In genomic region chr2:90847681-90848050, GRCm38 (mm10) we compare ENCODE assay signal across 8 mouse cellular contexts. TPM values are rescaled to one million over a fixed set of nuclear protein-coding genes. Genes with fewer than 3 reads are reported as not detected.
DNase-seq lines count a peak whose midpoint lies in the region; ATAC-seq and TF ChIP-seq lines count a peak whose summit lies in the region.

No protein-coding gene starts in this region.

- peak overlapping the region; percentile 66 for H3K4me2 ChIP-seq in kidney, embryonic 16.5 days (replicated peaks; ENCODE audit: low read depth, low read length)
- H3K4me2 ChIP-seq in hindbrain, postnatal 0 days (ENCODE audit: low read depth, low read length) = peak overlapping the region; percentile 60
- H3K4me2 ChIP-seq in myocyte (ENCODE audit: low read depth) = peak overlapping the region; percentile 88

- peaks cover 22% of the 10 kb centered on the region for H3K36me3 ChIP-seq in kidney, embryonic 16.5 days (ENCODE audit: insufficient read depth, low read length)
- H3K36me3 ChIP-seq in hindbrain, postnatal 0 days (ENCODE audit: insufficient read depth, low read length) = peaks cover 14% of the 10 kb centered on the region; the same call in 1 of the 2 replicates
- H3K36me3 ChIP-seq in myocyte (ENCODE audit: control insufficient read depth, insufficient read depth) = peaks cover 18% of the 10 kb centered on the region

- peak overlapping the region; percentile 80 for H3K27ac ChIP-seq in kidney, embryonic 16.5 days (ENCODE audit: low read length)
- peak overlapping the region; percentile 60 for H3K27ac ChIP-seq in bone marrow macrophage, adult 2 months (ENCODE audit: insufficient read depth, low read depth, low read length)
- H3K27ac ChIP-seq in hindbrain, postnatal 0 days = peak overlapping the region; percentile 97

- no peak for TF ChIP-seq POLR2A in bone marrow macrophage, adult 2 months (IDR thresholded peaks at IDR 0.05; ENCODE audit: borderline replicate concordance, low read depth, low read length)
- TF ChIP-seq POLR2A in myocyte (IDR thresholded peaks at IDR 0.05; ENCODE audit: insufficient read length, low read depth) = no peak

- no peak for ATAC-seq in kidney, embryonic 16.5 days (ENCODE audit: low FRiP score, low TSS enrichment)
- ATAC-seq in hindbrain, postnatal 0 days = no peak

- peaks cover 10% of the 10 kb centered on the region for H3K4me1 ChIP-seq in kidney, embryonic 16.5 days (ENCODE audit: insufficient read depth, low read length)
- H3K4me1 ChIP-seq in bone marrow macrophage, adult 2 months (ENCODE audit: control insufficient read depth, insufficient read depth, low read length) = peaks cover 11% of the 10 kb centered on the region
- H3K4me1 ChIP-seq in hindbrain, postnatal 0 days (ENCODE audit: insufficient read depth, low read length) = 0 out of 2 replicates have a peak, but pooled peaks cover 4% of the 10 kb centered on the region

- peaks cover 42% of the 10 kb centered on the region for H3K79me2 ChIP-seq in myocyte (ENCODE audit: control insufficient read depth, insufficient read depth)

- H3ac ChIP-seq in myocyte (ENCODE audit: control insufficient read depth, insufficient read length) = peak overlapping the region; percentile 51

- H3K4me3 ChIP-seq in kidney, embryonic 16.5 days (ENCODE audit: low read length) = peak overlapping the region; percentile 97
- H3K4me3 ChIP-seq in bone marrow macrophage, adult 2 months (ENCODE audit: insufficient read depth, low read length) = peak overlapping the region; percentile 80
- H3K4me3 ChIP-seq in hindbrain, postnatal 0 days (ENCODE audit: low read length) = peak overlapping the region; percentile 83
- H3K4me3 ChIP-seq in myocyte = peak overlapping the region; percentile 90

- DNase-seq in kidney, adult 8-10 months = no peak
- peak; percentile 47 for DNase-seq in hindbrain, postnatal 0 days (ENCODE audit: low spot score)
- DNase-seq in adrenal gland, postnatal 10 days = no peak
- no peak for DNase-seq in gastrocnemius, adult 18-20 months (ENCODE audit: low spot score)
- DNase-seq in cerebellum, adult 11 months = no peak

- H3K9me3 ChIP-seq in kidney, embryonic 16.5 days (ENCODE audit: low read length) = no peaks in the 10 kb centered on the region
- no peaks in the 10 kb centered on the region for H3K9me3 ChIP-seq in hindbrain, postnatal 0 days (ENCODE audit: low read length)

- no peaks in the 10 kb centered on the region for H3K27me3 ChIP-seq in kidney, embryonic 16.5 days (ENCODE audit: insufficient read depth, low read length)
- no peaks in the 10 kb centered on the region for H3K27me3 ChIP-seq in hindbrain, postnatal 0 days (ENCODE audit: insufficient read depth, low read length)
- no peaks in the 10 kb centered on the region for H3K27me3 ChIP-seq in myocyte (ENCODE audit: control insufficient read depth, insufficient read depth, insufficient read length)

- TF ChIP-seq CTCF in bone marrow macrophage, adult 2 months (IDR thresholded peaks at IDR 0.05; ENCODE audit: low read depth, low read length) = no peak
- TF ChIP-seq CTCF in hindbrain, postnatal 0 days (IDR thresholded peaks at IDR 0.05; ENCODE audit: low read depth) = no peak

- under 1% methylated on average over 13 of the region's 13 CpGs for WGBS in kidney, embryonic 16.5 days
- under 1% methylated on average over 13 of the region's 13 CpGs for WGBS in hindbrain, postnatal 0 days

- peak overlapping the region; percentile 94 for H3K9ac ChIP-seq in kidney, embryonic 16.5 days (replicated peaks; ENCODE audit: low read length)
- H3K9ac ChIP-seq in hindbrain, postnatal 0 days (replicated peaks; ENCODE audit: low read length) = peak overlapping the region; percentile 93

TF ChIP-seq in myocyte, 11 proteins besides CTCF, POLR2A, EP300 and RAD21:
- TF ChIP-seq MAX (IDR thresholded peaks at IDR 0.05; ENCODE audit: low read depth) (no peak), TCF3 (IDR thresholded peaks at IDR 0.05; ENCODE audit: insufficient read length, low read depth) (no peak), MYOG (IDR thresholded peaks at IDR 0.05; ENCODE audit: control insufficient read depth in 1 of 3, insufficient read depth in 1 of 3, insufficient read length in 2 of 3, low read depth in 2 of 3) (no peak), REST (IDR thresholded peaks at IDR 0.05; ENCODE audit: insufficient read depth, insufficient read length) (no peak), E2F4 (IDR thresholded peaks at IDR 0.05; ENCODE audit: insufficient read depth) (no peak)

RNA-seq across cellular contexts. Expression of gene Mtch2, which starts 0.7 kb away (rescaled TPM):
- 240 and 244 TPM in 2 replicates for polyA plus RNA-seq in kidney, embryonic 16.5 days (2015; fragmentation: Nextera tagmentation; extraction: Ambion mirVana)
- polyA plus RNA-seq in bone marrow macrophage, adult 2 months (2012; ENCODE audit: insufficient read depth, insufficient read length, missing spikeins) = 106 and 108 TPM in 2 replicates
- 111 and 126 TPM in 2 replicates for total RNA-seq in hindbrain, postnatal 0 days (2014; rRNA removed)
- polyA plus RNA-seq in hindbrain, postnatal 0 days (2015; fragmentation: Nextera tagmentation; extraction: Ambion mirVana) = 202 and 214 TPM in 2 replicates
- 170 TPM for polyA plus RNA-seq in myocyte (2012; fragmentation: generic; extraction: Trizol)
- 100 to 1,000 TPM; 412 to 444 TPM for total RNA-seq in adrenal gland, postnatal 10 days (2021)
- 100 to 1,000 TPM; 146 to 157 TPM for total RNA-seq in gastrocnemius, adult 18-20 months (2021)

RNA-seq across cellular contexts. Expression of gene C1qtnf4, which starts 38.0 kb away (rescaled TPM):
- polyA plus RNA-seq in kidney, embryonic 16.5 days (2015; fragmentation: Nextera tagmentation; extraction: Ambion mirVana) = 6.5 and 7.0 TPM in 2 replicates
- polyA plus RNA-seq in bone marrow macrophage, adult 2 months (2012; ENCODE audit: insufficient read depth, insufficient read length, missing spikeins) = not detected in 2 replicates
- 552 and 661 TPM in 2 replicates for total RNA-seq in hindbrain, postnatal 0 days (2014; rRNA removed)
- 228 and 230 TPM in 2 replicates for polyA plus RNA-seq in hindbrain, postnatal 0 days (2015; fragmentation: Nextera tagmentation; extraction: Ambion mirVana)
- 0.04 TPM for polyA plus RNA-seq in myocyte (2012; fragmentation: generic; extraction: Trizol)
- total RNA-seq in adrenal gland, postnatal 10 days (2021) = 1 to 10 TPM; 3.3 to 4.8 TPM
- 1 to 10 TPM; 6.5 to 9.7 TPM for total RNA-seq in gastrocnemius, adult 18-20 months (2021)

RNA-seq across cellular contexts. Expression of gene Kbtbd4, which starts 56.9 kb away (rescaled TPM):
- polyA plus RNA-seq in kidney, embryonic 16.5 days (2015; fragmentation: Nextera tagmentation; extraction: Ambion mirVana) = 46.8 and 50.2 TPM in 2 replicates
- polyA plus RNA-seq in bone marrow macrophage, adult 2 months (2012; ENCODE audit: insufficient read depth, insufficient read length, missing spikeins) = 16.7 and 24.8 TPM in 2 replicates
- 43.1 and 43.6 TPM in 2 replicates for total RNA-seq in hindbrain, postnatal 0 days (2014; rRNA removed)
- 46.7 and 49.5 TPM in 2 replicates for polyA plus RNA-seq in hindbrain, postnatal 0 days (2015; fragmentation: Nextera tagmentation; extraction: Ambion mirVana)
- 11.9 TPM for polyA plus RNA-seq in myocyte (2012; fragmentation: generic; extraction: Trizol)
- total RNA-seq in adrenal gland, postnatal 10 days (2021) = 10 to 100 TPM; 24.6 to 26.6 TPM
- total RNA-seq in gastrocnemius, adult 18-20 months (2021) = 10 to 100 TPM; 17.8 to 19.2 TPM

RNA-seq across cellular contexts. Expression of gene Ndufs3, which starts 57.0 kb away (rescaled TPM):
- polyA plus RNA-seq in kidney, embryonic 16.5 days (2015; fragmentation: Nextera tagmentation; extraction: Ambion mirVana) = 246 and 251 TPM in 2 replicates
- polyA plus RNA-seq in bone marrow macrophage, adult 2 months (2012; ENCODE audit: insufficient read depth, insufficient read length, missing spikeins) = 84.0 and 102 TPM in 2 replicates
- total RNA-seq in hindbrain, postnatal 0 days (2014; rRNA removed) = 186 TPM in 2 replicates
- polyA plus RNA-seq in hindbrain, postnatal 0 days (2015; fragmentation: Nextera tagmentation; extraction: Ambion mirVana) = 271 and 274 TPM in 2 replicates
- 268 TPM for polyA plus RNA-seq in myocyte (2012; fragmentation: generic; extraction: Trizol)
- 100 to 1,000 TPM; 692 to 778 TPM for total RNA-seq in adrenal gland, postnatal 10 days (2021)
- total RNA-seq in gastrocnemius, adult 18-20 months (2021) = 100 to 1,000 TPM; 489 to 535 TPM

Comparison
In these comparisons a context has a peak if more than half of its experiments do, and no peak if none do; other contexts are left out.
1. RNA of gene C1qtnf4, which starts 38.0 kb away (polyA plus RNA-seq): 228 to 230 TPM in hindbrain, postnatal 0 days; 6.5 to 7.0 TPM in kidney, embryonic 16.5 days, 0.04 TPM in myocyte (single experiment) and not detected in bone marrow macrophage, adult 2 months; every median in the first group is over 10 times any median in the second.
2. Peak in every context shown above with its lines, with median percentiles within 50 percentile points of each other: H3K27ac ChIP-seq, H3K4me2 ChIP-seq and H3K4me3 ChIP-seq.